Comparison of ENCODE assay signal across 32 mouse cellular contexts in genomic region chr16:34084135-34084920, GRCm38 (mm10).
DNase-seq lines count a peak whose midpoint lies in the region; ATAC-seq and TF ChIP-seq lines count a peak whose summit lies in the region.
"Had no signal": no experiment of that assay in that cellular context is flagged by ENCODE, and none has a peak within 500 bp of the region (broad histone marks: within the 10 kb centered on the region; RNA-seq: fewer than 3 reads in every experiment).

No protein-coding gene starts in this region.

- H3K4me1 ChIP-seq in intestine, embryonic 14.5 days (replicated peaks; ENCODE audit: control insufficient read depth, insufficient read depth, low read length), result peaks cover 40% of the 10 kb centered on the region
- peaks cover 31% of the 10 kb centered on the region for H3K4me1 ChIP-seq in intestine, embryonic 15.5 days (replicated peaks)

- intact Hi-C loops in gastrocnemius, adult 2 months (cut with DNase I), result no loop called here
- intact Hi-C loops in left cerebral cortex, postnatal 36 days (cut with DNase I), result no loop called here

- H3K27me3 ChIP-seq in intestine, embryonic 14.5 days (replicated peaks; ENCODE audit: control insufficient read depth, insufficient read depth, low read length), result no peaks in the 10 kb centered on the region
- no peaks in the 10 kb centered on the region for H3K27me3 ChIP-seq in intestine, embryonic 15.5 days (replicated peaks)
- H3K27me3 ChIP-seq: embryonic facial prominence, embryonic 12.5 days; hindbrain, embryonic 12.5 days; limb, embryonic 15.5 days; midbrain, embryonic 13.5 days; Patski had no signal

- no peak for TF ChIP-seq CTCF in gastrocnemius, adult 2 months (IDR thresholded peaks at IDR 0.05)

- no peak overlapping the region for H3K4me3 ChIP-seq in gastrocnemius, adult 2 months
- no peak overlapping the region for H3K4me3 ChIP-seq in intestine, embryonic 14.5 days (ENCODE audit: low read depth, low read length)
- no peak overlapping the region for H3K4me3 ChIP-seq in intestine, embryonic 15.5 days (replicated peaks)
- H3K4me3 ChIP-seq: embryonic facial prominence, embryonic 12.5 days; hindbrain, embryonic 12.5 days; limb, embryonic 10.5 days; limb, embryonic 15.5 days; midbrain, embryonic 13.5 days had no signal

- no peak overlapping the region for H3K4me2 ChIP-seq in intestine, embryonic 14.5 days (ENCODE audit: low read length)
- H3K4me2 ChIP-seq in intestine, embryonic 15.5 days (replicated peaks), result no peak overlapping the region
- H3K4me2 ChIP-seq: embryonic facial prominence, embryonic 12.5 days; heart, embryonic 11.5 days; hindbrain, embryonic 12.5 days; limb, embryonic 15.5 days; lung, embryonic 14.5 days; midbrain, embryonic 13.5 days had no signal

- peak overlapping the region; percentile 94 for H3K27ac ChIP-seq in gastrocnemius, adult 2 months
- peak overlapping the region; percentile 38; the same call in 1 of the 2 replicates for H3K27ac ChIP-seq in intestine, embryonic 14.5 days (ENCODE audit: low read depth)
- H3K27ac ChIP-seq in intestine, embryonic 15.5 days, result no peak overlapping the region
- H3K27ac ChIP-seq: embryonic facial prominence, embryonic 12.5 days; hindbrain, embryonic 12.5 days; hindbrain, postnatal 0 days; limb, embryonic 10.5 days; limb, embryonic 15.5 days; midbrain, embryonic 13.5 days; stomach, postnatal 0 days had no signal

- no peak overlapping the region for H3K9ac ChIP-seq in intestine, embryonic 14.5 days (ENCODE audit: low read length)
- H3K9ac ChIP-seq in intestine, embryonic 15.5 days, result no peak overlapping the region
- H3K9ac ChIP-seq: embryonic facial prominence, embryonic 12.5 days; hindbrain, embryonic 12.5 days; limb, embryonic 15.5 days; lung, embryonic 14.5 days; midbrain, embryonic 13.5 days had no signal

- WGBS in intestine, embryonic 14.5 days, result 71% methylated on average over 10 of the region's 10 CpGs
- WGBS in intestine, embryonic 15.5 days, result 68% methylated on average over 10 of the region's 10 CpGs

- DNase-seq in gastrocnemius, adult 2 months, result no peak
- no peak for DNase-seq in gastrocnemius, adult 8-10 months (ENCODE audit: low spot score in 2 of 2)
- DNase-seq in intestine, embryonic 14.5 days (ENCODE audit: low spot score), result no peak
- peak; percentile 82 for DNase-seq in Muller cell, postnatal 12 days (ENCODE audit: inconsistent ontology term)
- peak; percentile 83 for DNase-seq in retina, postnatal 1 day
- no peak for DNase-seq in left cerebral cortex, postnatal 36 days (ENCODE audit: low spot score in 2 of 2)
- DNase-seq: adrenal gland, postnatal 10 days; cerebellum, adult 11 months; cerebellum, adult 9-10 months; embryo, embryonic 11 days; gastrocnemius, postnatal 10 days; kidney, adult 9 months; kidney, postnatal 10 days; layer of hippocampus, postnatal 36 days; lung, embryonic 14.5 days; right cerebral cortex, postnatal 25 days; spleen, adult 18-20 months; thymus, adult 18-20 months; thymus, postnatal 25 days had no signal

- H3K9me3 ChIP-seq in intestine, embryonic 14.5 days (ENCODE audit: control insufficient read depth, low read length), result no peaks in the 10 kb centered on the region
- no peaks in the 10 kb centered on the region for H3K9me3 ChIP-seq in intestine, embryonic 15.5 days
- H3K9me3 ChIP-seq: embryonic facial prominence, embryonic 12.5 days; G1E; hindbrain, embryonic 12.5 days; limb, embryonic 10.5 days; limb, embryonic 15.5 days; midbrain, embryonic 13.5 days had no signal

- H3K36me3 ChIP-seq in intestine, embryonic 14.5 days (ENCODE audit: control insufficient read depth, insufficient read depth, low read length), result no peaks in the 10 kb centered on the region
- H3K36me3 ChIP-seq in intestine, embryonic 15.5 days, result no peaks in the 10 kb centered on the region
- H3K36me3 ChIP-seq: embryonic facial prominence, embryonic 12.5 days; G1E; hindbrain, embryonic 12.5 days; limb, embryonic 10.5 days; limb, embryonic 15.5 days; midbrain, embryonic 13.5 days had no signal

- ATAC-seq in intestine, embryonic 14.5 days (replicated peaks; ENCODE audit: low FRiP score, low TSS enrichment, low read depth), result no peak
- ATAC-seq in intestine, embryonic 15.5 days, result no peak
- ATAC-seq: forebrain, embryonic 16.5 days; hindbrain, postnatal 0 days; intestine, postnatal 0 days; midbrain, embryonic 13.5 days; Patski had no signal

Comparison
In these comparisons a context has a peak if more than half of its experiments do, and no peak if none do; other contexts are left out.
1. DNase-seq: peak in Muller cell, postnatal 12 days (single experiment) and retina, postnatal 1 day (single experiment); none in gastrocnemius, adult 2 months (single experiment), gastrocnemius, adult 8-10 months (0 of 2), intestine, embryonic 14.5 days (single experiment) and left cerebral cortex, postnatal 36 days (0 of 2).